Mouse (Mus musculus): ENCODE measurements at regions not wholly inside any gene's neighbourhood (a gene's known extent, or its start where the extent isn't known, plus 50 kb on each side); places are given as distances from the start of the nearest gene placed in this dataset.
A peak's percentile ranks its signal among the peaks of the same experiment; 100 is the strongest.

- H3K4me2 ChIP-seq (replicated peaks; ENCODE audit: low read depth, low read length) = no peak overlapping the region
- peaks cover 9% of the 10 kb centered on the region for H3K4me1 ChIP-seq (ENCODE audit: control insufficient read depth, insufficient read depth, low read length)
- H3K27me3 ChIP-seq (ENCODE audit: control insufficient read depth, insufficient read depth, low read length) = no peaks in the 10 kb centered on the region
- H3K9me3 ChIP-seq (ENCODE audit: control insufficient read depth, low read length) = no peaks in the 10 kb centered on the region
- H3K36me3 ChIP-seq (ENCODE audit: control insufficient read depth, insufficient read depth, low read length) = no peaks in the 10 kb centered on the region
- no peak overlapping the region for H3K4me3 ChIP-seq (ENCODE audit: low read length)
- H3K27ac ChIP-seq (ENCODE audit: low read depth, low read length) = no peak overlapping the region
- WGBS = 67% methylated on average over 5 of the region's 5 CpGs
- no peak overlapping the region for H3K9ac ChIP-seq (ENCODE audit: low read depth, low read length)
- ATAC-seq (ENCODE audit: low FRiP score, low TSS enrichment) = no peak
These were observed 89.7 kb downstream of the Tomm20 start for GRCm38 (mm10) chr8:126855914-126856313.

DNA sequence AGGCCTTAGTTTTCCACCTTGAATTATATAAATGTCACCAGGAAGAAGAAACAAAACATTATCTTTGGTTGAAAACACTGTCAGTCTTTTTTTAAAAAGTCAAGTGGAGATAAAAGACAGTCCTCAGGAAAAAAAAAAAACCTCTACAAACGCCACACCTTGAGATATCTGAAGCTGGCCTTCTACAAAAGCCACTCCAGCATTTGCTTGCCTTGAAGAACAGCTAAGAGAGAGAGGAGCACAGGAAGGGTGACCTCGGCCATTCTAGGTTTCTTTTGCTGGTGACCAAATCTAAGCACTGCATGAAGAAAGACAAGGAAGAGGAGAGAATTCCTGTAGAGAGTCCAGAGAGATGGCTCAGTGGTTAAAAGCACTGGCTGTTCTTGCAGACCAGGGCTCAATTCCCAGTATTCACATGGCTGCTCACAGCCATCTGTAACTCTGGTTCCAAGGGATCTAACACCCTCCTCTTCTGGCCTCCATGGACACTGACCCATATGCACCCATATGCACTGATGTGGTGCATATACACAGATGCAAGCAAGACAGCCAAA lies 90.5 kb downstream of the Tomm20 start:
- Histone ChIP-seq H3K4me2 (replicated peaks; ENCODE audit: low read depth, low read length) (no peak overlapping the region), H3K36me3 (ENCODE audit: control insufficient read depth, insufficient read depth, low read length) (no peaks in the 10 kb centered on the region), H3K9me3 (ENCODE audit: control insufficient read depth, low read length) (no peaks in the 10 kb centered on the region), H3K4me3 (ENCODE audit: low read length) (no peak overlapping the region), H3K9ac (ENCODE audit: low read depth, low read length) (no peak overlapping the region), H3K4me1 (ENCODE audit: control insufficient read depth, insufficient read depth, low read length) (peaks cover 13% of the 10 kb centered on the region), H3K27ac (ENCODE audit: low read depth, low read length) (no peak overlapping the region), H3K27me3 (ENCODE audit: control insufficient read depth, insufficient read depth, low read length) (no peaks in the 10 kb centered on the region)
- whole genome bisulfite sequencing = 60% methylated on average over 2 of the region's 2 CpGs
- no peak for ATAC-seq (ENCODE audit: low FRiP score, low TSS enrichment)

GRCm38 (mm10) chr8:126854121-126855055 lies 91.3 kb downstream of the Tomm20 start:
- Histone ChIP-seq H3K9ac (ENCODE audit: low read depth, low read length) (no peak overlapping the region), H3K4me2 (replicated peaks; ENCODE audit: low read depth, low read length) (no peak overlapping the region), H3K36me3 (ENCODE audit: control insufficient read depth, insufficient read depth, low read length) (no peaks in the 10 kb centered on the region), H3K27ac (ENCODE audit: low read depth, low read length) (no peak overlapping the region), H3K27me3 (ENCODE audit: control insufficient read depth, insufficient read depth, low read length) (no peaks in the 10 kb centered on the region), H3K4me1 (ENCODE audit: control insufficient read depth, insufficient read depth, low read length) (peaks cover 18% of the 10 kb centered on the region), H3K9me3 (ENCODE audit: control insufficient read depth, low read length) (no peaks in the 10 kb centered on the region), H3K4me3 (ENCODE audit: low read length) (no peak overlapping the region)
- WGBS = 70% methylated on average over 22 of the region's 22 CpGs
- ATAC-seq (ENCODE audit: low FRiP score, low TSS enrichment) = no peak

DNA sequence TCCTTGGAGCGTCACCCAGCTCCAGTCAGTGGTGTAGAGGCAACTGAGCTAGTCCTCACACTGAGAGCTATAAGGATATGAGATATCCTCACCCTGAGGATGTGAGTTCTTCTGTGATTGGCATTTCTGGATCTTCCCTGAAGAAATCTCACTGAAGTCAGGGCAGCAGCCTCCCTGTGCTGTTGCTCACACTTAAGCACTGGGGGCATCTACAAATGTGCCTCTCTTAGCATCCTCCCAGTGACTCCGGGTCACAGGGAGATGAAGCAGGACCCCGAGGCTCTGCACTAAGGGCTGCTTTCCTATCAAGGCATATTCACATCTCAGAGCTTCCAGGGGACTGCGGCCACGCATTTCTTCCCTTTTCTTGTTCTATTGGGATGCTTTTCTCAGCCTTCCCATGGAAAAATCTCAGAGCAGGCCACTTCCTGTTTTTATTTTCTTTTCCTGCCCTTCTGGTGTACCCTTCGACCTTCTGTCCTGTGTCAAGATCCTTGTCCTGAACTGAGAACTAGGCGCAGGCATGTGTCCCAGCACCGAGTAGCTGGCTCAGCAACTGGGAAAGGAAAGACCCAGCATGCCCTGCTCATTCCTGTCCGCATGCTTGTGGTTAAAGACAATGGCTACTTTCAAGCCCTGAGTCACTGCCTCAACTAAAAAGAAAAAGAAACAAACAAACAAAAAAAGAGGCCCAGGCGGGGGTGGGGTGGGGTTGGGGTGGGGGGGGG lies 92.8 kb downstream of the Tomm20 start:
- ATAC-seq (ENCODE audit: low FRiP score, low TSS enrichment) = no peak
- peak overlapping the region; percentile 77 for H3K27ac ChIP-seq (ENCODE audit: low read depth, low read length)
- no peaks in the 10 kb centered on the region for H3K36me3 ChIP-seq (ENCODE audit: control insufficient read depth, insufficient read depth, low read length)
- H3K9ac ChIP-seq (ENCODE audit: low read depth, low read length) = no peak overlapping the region
- H3K27me3 ChIP-seq (ENCODE audit: control insufficient read depth, insufficient read depth, low read length) = no peaks in the 10 kb centered on the region
- peaks cover 21% of the 10 kb centered on the region for H3K4me1 ChIP-seq (ENCODE audit: control insufficient read depth, insufficient read depth, low read length)
- H3K4me2 ChIP-seq (replicated peaks; ENCODE audit: low read depth, low read length) = no peak overlapping the region
- 53% methylated on average over 10 of the region's 10 CpGs for WGBS
- no peaks in the 10 kb centered on the region for H3K9me3 ChIP-seq (ENCODE audit: control insufficient read depth, low read length)
- H3K4me3 ChIP-seq (ENCODE audit: low read length) = no peak overlapping the region

DNA sequence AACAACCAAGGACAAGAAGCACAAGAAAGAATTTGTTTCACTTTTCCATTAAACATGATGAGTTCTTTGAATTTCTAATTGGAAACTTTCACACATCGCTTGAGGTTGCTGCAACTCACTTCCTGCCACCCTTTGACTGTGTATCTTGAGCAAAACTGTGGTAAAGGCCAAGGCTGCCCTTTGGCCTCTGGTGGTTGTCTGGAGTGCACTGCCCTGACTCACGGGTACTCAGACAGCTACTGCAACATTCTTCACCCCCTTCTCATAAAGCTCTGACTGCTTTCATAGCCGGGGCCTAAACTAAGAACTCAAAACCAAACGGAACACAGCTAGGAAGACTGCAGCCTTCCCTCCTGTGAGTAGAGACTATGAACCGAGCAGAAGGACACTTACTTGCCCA lies 93.5 kb downstream of the Tomm20 start:
- Histone ChIP-seq H3K9me3 (ENCODE audit: control insufficient read depth, low read length) (no peaks in the 10 kb centered on the region), H3K36me3 (ENCODE audit: control insufficient read depth, insufficient read depth, low read length) (no peaks in the 10 kb centered on the region), H3K4me3 (ENCODE audit: low read length) (no peak overlapping the region), H3K4me1 (ENCODE audit: control insufficient read depth, insufficient read depth, low read length) (peaks cover 23% of the 10 kb centered on the region), H3K27ac (ENCODE audit: low read depth, low read length) (peak overlapping the region; percentile 77), H3K9ac (ENCODE audit: low read depth, low read length) (no peak overlapping the region), H3K27me3 (ENCODE audit: control insufficient read depth, insufficient read depth, low read length) (no peaks in the 10 kb centered on the region), H3K4me2 (replicated peaks; ENCODE audit: low read depth, low read length) (no peak overlapping the region)
- no peak for ATAC-seq (ENCODE audit: low FRiP score, low TSS enrichment)
- 68% methylated on average over 5 of the region's 5 CpGs for WGBS

DNA sequence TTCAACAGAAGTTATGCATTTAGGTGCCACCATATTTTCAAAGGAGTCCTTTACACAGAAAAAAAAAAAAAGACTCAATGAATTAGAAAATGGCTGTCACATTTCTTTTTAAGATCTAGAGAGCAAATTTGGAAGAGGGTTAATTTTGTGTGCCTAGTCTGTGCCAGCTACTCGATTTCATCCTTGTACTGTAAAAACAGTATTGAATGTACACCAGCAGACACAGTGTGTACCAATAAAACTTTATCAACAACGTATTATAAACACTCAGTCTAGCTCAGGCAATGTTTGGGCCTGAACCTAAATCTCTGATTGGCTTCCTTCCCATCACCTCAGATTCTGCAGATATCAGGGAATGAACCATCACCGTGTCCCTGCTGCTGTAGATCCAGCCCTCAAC lies 93.9 kb downstream of the Tomm20 start:
- 91% methylated on average over 3 of the region's 3 CpGs for WGBS
- Histone ChIP-seq H3K4me2 (replicated peaks; ENCODE audit: low read depth, low read length) (no peak overlapping the region), H3K36me3 (ENCODE audit: control insufficient read depth, insufficient read depth, low read length) (no peaks in the 10 kb centered on the region), H3K27ac (ENCODE audit: low read depth, low read length) (no peak overlapping the region), H3K9me3 (ENCODE audit: control insufficient read depth, low read length) (no peaks in the 10 kb centered on the region), H3K9ac (ENCODE audit: low read depth, low read length) (no peak overlapping the region), H3K4me1 (ENCODE audit: control insufficient read depth, insufficient read depth, low read length) (peaks cover 25% of the 10 kb centered on the region), H3K4me3 (ENCODE audit: low read length) (no peak overlapping the region), H3K27me3 (ENCODE audit: control insufficient read depth, insufficient read depth, low read length) (no peaks in the 10 kb centered on the region)
- no peak for ATAC-seq (ENCODE audit: low FRiP score, low TSS enrichment)

DNA sequence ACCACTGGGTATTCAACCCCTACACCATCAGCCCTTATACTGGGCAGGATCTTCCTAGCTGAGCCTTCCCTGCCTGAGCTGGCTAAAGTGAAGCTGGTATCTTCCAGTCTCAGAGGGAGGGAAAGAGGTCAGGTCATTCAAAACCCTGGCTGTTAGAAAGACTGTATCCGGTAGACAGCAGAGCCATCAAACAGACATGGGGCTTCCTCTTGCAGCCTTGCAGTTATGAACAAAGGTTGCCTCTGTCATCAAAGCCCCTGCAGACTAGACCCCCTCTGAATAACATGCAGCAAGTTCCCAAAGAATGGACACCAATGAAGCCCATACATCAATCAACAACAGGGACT lies 95.5 kb downstream of the Tomm20 start:
- H3K9ac ChIP-seq (ENCODE audit: low read depth, low read length) = 0 out of 2 replicates have a peak overlapping the region, but pooled peaks have one; percentile 18
- H3K27ac ChIP-seq (ENCODE audit: low read depth, low read length) = peak overlapping the region; percentile 83
- H3K4me1 ChIP-seq (ENCODE audit: control insufficient read depth, insufficient read depth, low read length) = peaks cover 25% of the 10 kb centered on the region
- no peaks in the 10 kb centered on the region for H3K27me3 ChIP-seq (ENCODE audit: control insufficient read depth, insufficient read depth, low read length)
- H3K9me3 ChIP-seq (ENCODE audit: control insufficient read depth, low read length) = no peaks in the 10 kb centered on the region
- no peak overlapping the region for H3K4me2 ChIP-seq (replicated peaks; ENCODE audit: low read depth, low read length)
- 12% methylated on average over 1 of the region's 1 CpGs for WGBS
- no peak; the same call in none of the 2 replicates for ATAC-seq (ENCODE audit: low FRiP score, low TSS enrichment)
- H3K36me3 ChIP-seq (ENCODE audit: control insufficient read depth, insufficient read depth, low read length) = no peaks in the 10 kb centered on the region
- no peak overlapping the region for H3K4me3 ChIP-seq (ENCODE audit: low read length)

GRCm38 (mm10) chr8:126849411-126850188 lies 96.0 kb downstream of the Tomm20 start:
- Histone ChIP-seq H3K27me3 (ENCODE audit: control insufficient read depth, insufficient read depth, low read length) (no peaks in the 10 kb centered on the region), H3K27ac (ENCODE audit: low read depth, low read length) (peak overlapping the region; percentile 83), H3K4me2 (replicated peaks; ENCODE audit: low read depth, low read length) (no peak overlapping the region), H3K4me1 (ENCODE audit: control insufficient read depth, insufficient read depth, low read length) (peaks cover 23% of the 10 kb centered on the region), H3K9ac (ENCODE audit: low read depth, low read length) (0 out of 2 replicates have a peak overlapping the region, but pooled peaks have one; percentile 18), H3K9me3 (ENCODE audit: control insufficient read depth, low read length) (no peaks in the 10 kb centered on the region), H3K4me3 (ENCODE audit: low read length) (no peak overlapping the region), H3K36me3 (ENCODE audit: control insufficient read depth, insufficient read depth, low read length) (no peaks in the 10 kb centered on the region)
- peak; percentile 66; the same call in 1 of the 2 replicates for ATAC-seq (ENCODE audit: low FRiP score, low TSS enrichment)
- 20% methylated on average over 9 of the region's 9 CpGs for WGBS
